Mouse (Mus musculus) right cerebral cortex, adult 18-20 months (tissue): ENCODE results near the gene Kdm2a.

ENCODE experiments used
- DNase-seq: peaks from one replicate; pipeline ENCODE4 v3.0.0; 2022; ENCODE audit warnings: mixed read lengths

Kdm2a gene

GRCm38 (mm10) chr19:4397798-4398629 is at the start of gene Kdm2a:
Kdm2a (minus strand) TSS chr19:4398285.
- DNase-seq = peak; percentile 43

GRCm38 (mm10) chr19:4447445-4447844 is 49.4 kb upstream of the Kdm2a start:
- no peak for DNase-seq

- no peak for DNase-seq
These were observed 48.8 kb upstream of the Kdm2a start for GRCm38 (mm10) chr19:4446661-4447420.

GRCm38 (mm10) chr19:4442408-4442807 is 44.3 kb upstream of the Kdm2a start:
- DNase-seq = peak; percentile 51

GRCm38 (mm10) chr19:4441621-4442161 is 43.6 kb upstream of the Kdm2a start:
- DNase-seq = no peak

- no peak for DNase-seq
These were observed 43.1 kb upstream of the Kdm2a start for GRCm38 (mm10) chr19:4441090-4441591.

GRCm38 (mm10) chr19:4440222-4440621 is 42.1 kb upstream of the Kdm2a start:
- DNase-seq = no peak

- DNase-seq = no peak
These were observed 41.2 kb upstream of the Kdm2a start, which contains the start of gene Rhod for GRCm38 (mm10) chr19:4439161-4439801. Rhod (minus strand) TSS chr19:4439432.

- DNase-seq = no peak
These were observed 40.7 kb upstream of the Kdm2a start for GRCm38 (mm10) chr19:4438791-4439160.

- DNase-seq = no peak
These were observed 39.8 kb upstream of the Kdm2a start for GRCm38 (mm10) chr19:4437886-4438285.

GRCm38 (mm10) chr19:4436254-4436653 is 38.2 kb upstream of the Kdm2a start:
- no peak for DNase-seq

GRCm38 (mm10) chr19:4434999-4435398 is 36.9 kb upstream of the Kdm2a start:
- DNase-seq = no peak

GRCm38 (mm10) chr19:4433756-4434155 is 35.7 kb upstream of the Kdm2a start:
- DNase-seq = no peak

GRCm38 (mm10) chr19:4430091-4430620 is 32.1 kb upstream of the Kdm2a start:
- DNase-seq = no peak

GRCm38 (mm10) chr19:4425610-4426366 is 27.7 kb upstream of the Kdm2a start:
- no peak for DNase-seq

- no peak for DNase-seq
These were observed 24.9 kb upstream of the Kdm2a start for GRCm38 (mm10) chr19:4423021-4423420.

- DNase-seq = no peak
These were observed 24.5 kb upstream of the Kdm2a start for GRCm38 (mm10) chr19:4422581-4422980.

GRCm38 (mm10) chr19:4420153-4420910 is 22.2 kb upstream of the Kdm2a start:
- DNase-seq = no peak

GRCm38 (mm10) chr19:4419711-4420110 is 21.6 kb upstream of the Kdm2a start:
- no peak for DNase-seq

GRCm38 (mm10) chr19:4417713-4418112 is 19.6 kb upstream of the Kdm2a start:
- DNase-seq = no peak

GRCm38 (mm10) chr19:4417183-4417582 is 19.1 kb upstream of the Kdm2a start:
- DNase-seq = peak; percentile 51
